Mouse (Mus musculus): ENCODE results near the gene Eif2b1. TPM values are rescaled to one million over a fixed set of nuclear protein-coding genes. Genes with fewer than 3 reads are reported as not detected.

The Eif2b1 gene
- polyA plus RNA-seq, 1 experiment: 43.5 TPM

- DNase-seq (ENCODE audit: low read depth): no peak
- TF ChIP-seq CTCF (IDR thresholded peaks at IDR 0.05; ENCODE audit: borderline replicate concordance, extremely low read depth, insufficient read depth, insufficient read length) (no peak), POLR2A (IDR thresholded peaks at IDR 0.05; ENCODE audit: borderline replicate concordance, extremely low read depth, insufficient read depth, insufficient read length, poor library complexity, severe bottlenecking) (no peak)
Measured at GRCm38 (mm10) chr5:124541602-124541973, 37.3 kb downstream of the Eif2b1 start.

GRCm38 (mm10) chr5:124540905-124541601, 37.9 kb downstream of the Eif2b1 start:
- TF ChIP-seq CTCF (IDR thresholded peaks at IDR 0.05; ENCODE audit: borderline replicate concordance, extremely low read depth, insufficient read depth, insufficient read length) (no peak), POLR2A (IDR thresholded peaks at IDR 0.05; ENCODE audit: borderline replicate concordance, extremely low read depth, insufficient read depth, insufficient read length, poor library complexity, severe bottlenecking) (0 out of 2 replicates have a peak, but pooled peaks have one; percentile 17)
- DNase-seq (ENCODE audit: low read depth): peak; percentile 67

- peak; percentile 99 for DNase-seq (ENCODE audit: low read depth)
Measured at GRCm38 (mm10) chr5:124540383-124540786, 38.5 kb downstream of the Eif2b1 start, which contains the start of gene Tmed2. Gene Tmed2, plus strand, starts transcription at chr5:124540695.

GRCm38 (mm10) chr5:124539905-124540304, 39.0 kb downstream of the Eif2b1 start:
- TF ChIP-seq POLR2A (IDR thresholded peaks at IDR 0.05; ENCODE audit: borderline replicate concordance, extremely low read depth, insufficient read depth, insufficient read length, poor library complexity, severe bottlenecking) (no peak), CTCF (IDR thresholded peaks at IDR 0.05; ENCODE audit: borderline replicate concordance, extremely low read depth, insufficient read depth, insufficient read length) (no peak)
- no peak for DNase-seq (ENCODE audit: low read depth)

More at GRCm38 (mm10) chr5:124540383-124540786, 38.5 kb downstream of the Eif2b1 start, which contains the start of gene Tmed2:
- peak; percentile 19; the same call in 1 of the 2 replicates for TF ChIP-seq CTCF (IDR thresholded peaks at IDR 0.05; ENCODE audit: borderline replicate concordance, extremely low read depth, insufficient read depth, insufficient read length)
- no peak for TF ChIP-seq POLR2A (IDR thresholded peaks at IDR 0.05; ENCODE audit: borderline replicate concordance, extremely low read depth, insufficient read depth, insufficient read length, poor library complexity, severe bottlenecking)

GRCm38 (mm10) chr5:124538813-124539792, 39.8 kb downstream of the Eif2b1 start:
- peak; percentile 68 for DNase-seq (ENCODE audit: low read depth)

GRCm38 (mm10) chr5:124536776-124537175, 42.2 kb downstream of the Eif2b1 start:
- no peak for TF ChIP-seq POLR2A (IDR thresholded peaks at IDR 0.05; ENCODE audit: borderline replicate concordance, extremely low read depth, insufficient read depth, insufficient read length, poor library complexity, severe bottlenecking)
- TF ChIP-seq CTCF (IDR thresholded peaks at IDR 0.05; ENCODE audit: borderline replicate concordance, extremely low read depth, insufficient read depth, insufficient read length): no peak
- no peak for DNase-seq (ENCODE audit: low read depth)

More at GRCm38 (mm10) chr5:124538813-124539792, 39.8 kb downstream of the Eif2b1 start:
- TF ChIP-seq POLR2A (IDR thresholded peaks at IDR 0.05; ENCODE audit: borderline replicate concordance, extremely low read depth, insufficient read depth, insufficient read length, poor library complexity, severe bottlenecking): no peak
- TF ChIP-seq CTCF (IDR thresholded peaks at IDR 0.05; ENCODE audit: borderline replicate concordance, extremely low read depth, insufficient read depth, insufficient read length): peak; percentile 42; the same call in 1 of the 2 replicates

GRCm38 (mm10) chr5:124535016-124535415, 43.9 kb downstream of the Eif2b1 start:
- TF ChIP-seq POLR2A (IDR thresholded peaks at IDR 0.05; ENCODE audit: borderline replicate concordance, extremely low read depth, insufficient read depth, insufficient read length, poor library complexity, severe bottlenecking) (no peak), CTCF (IDR thresholded peaks at IDR 0.05; ENCODE audit: borderline replicate concordance, extremely low read depth, insufficient read depth, insufficient read length) (no peak)
- no peak for DNase-seq (ENCODE audit: low read depth)

- no peak for DNase-seq (ENCODE audit: low read depth)
Measured at GRCm38 (mm10) chr5:124532451-124532850, 46.5 kb downstream of the Eif2b1 start.

GRCm38 (mm10) chr5:124531583-124531930, 47.4 kb downstream of the Eif2b1 start:
- DNase-seq (ENCODE audit: low read depth): no peak
- TF ChIP-seq POLR2A (IDR thresholded peaks at IDR 0.05; ENCODE audit: borderline replicate concordance, extremely low read depth, insufficient read depth, insufficient read length, poor library complexity, severe bottlenecking) (no peak; the same call in 1 of the 2 replicates), CTCF (IDR thresholded peaks at IDR 0.05; ENCODE audit: borderline replicate concordance, extremely low read depth, insufficient read depth, insufficient read length) (no peak)

More at GRCm38 (mm10) chr5:124532451-124532850, 46.5 kb downstream of the Eif2b1 start:
- TF ChIP-seq POLR2A (IDR thresholded peaks at IDR 0.05; ENCODE audit: borderline replicate concordance, extremely low read depth, insufficient read depth, insufficient read length, poor library complexity, severe bottlenecking) (no peak), CTCF (IDR thresholded peaks at IDR 0.05; ENCODE audit: borderline replicate concordance, extremely low read depth, insufficient read depth, insufficient read length) (no peak)

- DNase-seq (ENCODE audit: low read depth): peak; percentile 94
- TF ChIP-seq CTCF (IDR thresholded peaks at IDR 0.05; ENCODE audit: borderline replicate concordance, extremely low read depth, insufficient read depth, insufficient read length) (no peak), POLR2A (IDR thresholded peaks at IDR 0.05; ENCODE audit: borderline replicate concordance, extremely low read depth, insufficient read depth, insufficient read length, poor library complexity, severe bottlenecking) (0 out of 2 replicates have a peak, but pooled peaks have one; percentile 47)
Measured at GRCm38 (mm10) chr5:124530655-124531582, 48.0 kb downstream of the Eif2b1 start, which contains the start of gene Rilpl1. Gene Rilpl1, minus strand, starts transcription at chr5:124531391.

Measured in brain, embryonic 14.5 days (tissue).